Mouse (Mus musculus) liver, embryonic 16.5 days (tissue): ENCODE results near the gene Cerkl. TPM values are rescaled to one million over a fixed set of nuclear protein-coding genes. Genes with fewer than 3 reads are reported as not detected.
A peak's percentile ranks its signal among the peaks of the same experiment; 100 is the strongest.

Experiments
- ATAC-seq: fragments of 200-750 bp; cut with Nextera tagmentation; 2 replicates; pipeline ENCODE4 v1.8.0; 2017; ENCODE audit warnings: low read depth, mild to moderate bottlenecking, moderate number of reproducible peaks, moderate library complexity
- H3K27ac ChIP-seq: fragments of 300-500 bp; sonication (generic); 2 replicates; pipeline ENCODE4 v1.5.1; 2014; ENCODE audit warnings: mild to moderate bottlenecking, low read length
- H3K27me3 ChIP-seq: fragments of 300-500 bp; sonication (generic); 2 replicates; pipeline ENCODE4 v1.6.1; 2014; ENCODE audit warnings: low read depth, low read length, mixed read lengths; ENCODE audit not compliant: control insufficient read depth, insufficient read depth
- H3K36me3 ChIP-seq: fragments of 300-500 bp; sonication (generic); 2 replicates; pipeline ENCODE4 v1.6.1; 2014; ENCODE audit warnings: mild to moderate bottlenecking; ENCODE audit not compliant: control insufficient read depth, insufficient read depth
- H3K4me1 ChIP-seq: fragments of 300-500 bp; sonication (generic); 2 replicates; pipeline ENCODE4 v1.6.1; 2014; ENCODE audit warnings: low read depth, low read length, mixed read lengths; ENCODE audit not compliant: control insufficient read depth
- H3K4me2 ChIP-seq: fragments of 300-500 bp; sonication (generic); 2 replicates; pipeline ENCODE4 v1.6.1; 2014; ENCODE audit warnings: low read depth, low read length, mixed read lengths
- H3K4me3 ChIP-seq: fragments of 300-500 bp; sonication (generic); 2 replicates; pipeline ENCODE4 v1.5.1; 2014; ENCODE audit warnings: low read depth, mild to moderate bottlenecking, low read length
- H3K9ac ChIP-seq: fragments of 300-500 bp; sonication (generic); 2 replicates; pipeline ENCODE4 v1.6.1; 2014; ENCODE audit warnings: low read depth, low read length
- H3K9me3 ChIP-seq: fragments of 300-500 bp; sonication (generic); replicated peaks from 2 replicates; pipeline ENCODE4 v1.6.1; 2016; ENCODE audit warnings: low read length; ENCODE audit not compliant: control insufficient read depth
- WGBS: fragments of 180-500 bp; shearing (Covaris S2); extraction: QIAGEN DNeasy Blood & Tissue Kit; methylation state at CpG from one replicate; pipeline ENCODE4 v1.1.7; 2014; ENCODE audit not compliant: insufficient replicate concordance; 5-methylcytosine and 5-hydroxymethylcytosine counted together
- polyA plus RNA-seq: library from polyadenylated mRNA; unstranded; fragments of >200 nt; fragmentation: Nextera tagmentation; extraction: Ambion mirVana; gene quantifications from 2 replicates; pipeline ENCODE4 v1.2.1, GENCODE M21; 2015

Gene Cerkl
- polyA plus RNA-seq, 1 experiment from 2014 or later, result 5.0 TPM

DNA sequence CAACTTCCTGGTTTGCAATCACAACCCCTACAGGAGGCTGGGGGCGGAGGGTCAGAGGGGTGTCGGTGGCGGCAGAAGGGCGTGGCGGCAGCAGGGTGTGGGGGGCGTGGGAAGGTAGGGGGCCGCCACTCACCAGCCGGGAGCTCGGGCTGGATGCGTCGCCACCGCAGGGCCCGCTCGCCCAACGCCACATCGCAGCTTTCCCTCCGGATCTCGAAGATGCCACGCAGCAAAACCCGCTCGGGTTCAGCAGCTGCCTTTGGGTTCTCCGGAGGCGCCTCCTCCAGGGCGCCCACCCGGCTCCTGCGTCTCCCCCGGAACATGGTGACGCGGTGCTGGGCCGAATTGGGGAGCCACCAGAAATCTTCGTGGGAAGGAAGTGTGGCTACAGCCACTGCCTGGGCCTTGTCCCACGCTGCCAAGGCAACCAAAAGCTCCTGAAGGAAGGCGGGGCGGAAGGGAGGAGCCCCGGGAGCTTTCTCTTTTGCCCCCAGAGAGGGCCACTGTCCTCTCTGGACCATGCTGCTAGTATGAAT lies 27.9 kb downstream of the Cerkl start:
- H3K27ac ChIP-seq, result no peak overlapping the region
- H3K9me3 ChIP-seq, result no peaks in the 10 kb centered on the region
- peak overlapping the region; percentile 59 for H3K4me3 ChIP-seq
- WGBS, result 0% methylated on average over 35 of the region's 35 CpGs
- ATAC-seq, result no peak
- H3K36me3 ChIP-seq, result no peaks in the 10 kb centered on the region
- peaks cover 7% of the 10 kb centered on the region for H3K27me3 ChIP-seq
- peak overlapping the region; percentile 60 for H3K4me2 ChIP-seq
- H3K9ac ChIP-seq, result peak overlapping the region; percentile 20; the same call in 1 of the 2 replicates
- no peaks in the 10 kb centered on the region; the same call in 1 of the 2 replicates for H3K4me1 ChIP-seq

DNA sequence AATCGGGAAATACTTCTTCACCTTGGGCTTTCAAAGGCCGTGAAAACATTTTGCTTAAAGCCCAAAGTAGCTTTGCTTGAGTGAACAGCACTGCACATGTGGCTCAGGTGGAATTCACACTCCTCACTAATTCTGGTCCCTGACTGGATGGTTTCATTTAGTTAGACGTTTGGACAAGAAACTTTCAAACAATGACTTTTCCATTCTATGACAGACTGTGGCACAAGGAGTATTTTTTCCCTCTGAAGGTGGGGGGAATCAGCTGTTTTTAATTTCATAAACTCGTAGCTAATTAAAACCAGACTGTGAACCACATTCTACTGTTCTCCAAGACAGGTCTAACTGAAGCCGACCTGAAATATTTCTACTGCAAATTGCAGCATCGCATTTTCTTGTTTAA lies 28.6 kb downstream of the Cerkl start:
- no peak for ATAC-seq
- 30% methylated on average over 6 of the region's 6 CpGs for WGBS
- H3K4me2 ChIP-seq, result peak overlapping the region; percentile 60; the same call in 1 of the 2 replicates

GRCm38 (mm10) chr2:79421696-79422095 lies 34.9 kb downstream of the Cerkl start:
- 71% methylated on average over 6 of the region's 6 CpGs for WGBS
- no peak overlapping the region for H3K27ac ChIP-seq
- ATAC-seq, result no peak

More for the DNA sequence above, 28.6 kb downstream of the Cerkl start:
- Histone ChIP-seq H3K9me3 (no peaks in the 10 kb centered on the region), H3K4me1 (no peaks in the 10 kb centered on the region; the same call in 1 of the 2 replicates), H3K27ac (no peak overlapping the region), H3K36me3 (no peaks in the 10 kb centered on the region), H3K4me3 (no peak overlapping the region), H3K27me3 (peaks cover 7% of the 10 kb centered on the region), H3K9ac (no peak overlapping the region)

GRCm38 (mm10) chr2:79414505-79414904 lies 42.1 kb downstream of the Cerkl start:
- no peaks in the 10 kb centered on the region for H3K36me3 ChIP-seq
- no peak overlapping the region for H3K9ac ChIP-seq
- no peak overlapping the region for H3K4me2 ChIP-seq
- ATAC-seq, result no peak
- H3K27ac ChIP-seq, result no peak overlapping the region
- no peak overlapping the region for H3K4me3 ChIP-seq
- H3K4me1 ChIP-seq, result no peaks in the 10 kb centered on the region
- 67% methylated on average over 7 of the region's 7 CpGs for WGBS
- no peaks in the 10 kb centered on the region for H3K9me3 ChIP-seq
- H3K27me3 ChIP-seq, result no peaks in the 10 kb centered on the region

More at GRCm38 (mm10) chr2:79421696-79422095, 34.9 kb downstream of the Cerkl start:
- H3K9ac ChIP-seq, result no peak overlapping the region
- no peaks in the 10 kb centered on the region for H3K9me3 ChIP-seq
- no peak overlapping the region for H3K4me3 ChIP-seq
- no peaks in the 10 kb centered on the region for H3K4me1 ChIP-seq
- no peaks in the 10 kb centered on the region for H3K36me3 ChIP-seq
- no peak overlapping the region for H3K4me2 ChIP-seq
- H3K27me3 ChIP-seq, result no peaks in the 10 kb centered on the region

- Histone ChIP-seq H3K4me3 (no peak overlapping the region), H3K9me3 (no peaks in the 10 kb centered on the region), H3K27ac (no peak overlapping the region), H3K9ac (no peak overlapping the region), H3K36me3 (no peaks in the 10 kb centered on the region), H3K27me3 (no peaks in the 10 kb centered on the region), H3K4me2 (no peak overlapping the region), H3K4me1 (no peaks in the 10 kb centered on the region)
- 68% methylated on average over 3 of the region's 3 CpGs for WGBS
- no peak for ATAC-seq
These were observed 45.7 kb downstream of the Cerkl start for GRCm38 (mm10) chr2:79410903-79411255.

GRCm38 (mm10) chr2:79410247-79410902 lies 46.2 kb downstream of the Cerkl start:
- no peak overlapping the region for H3K27ac ChIP-seq
- no peaks in the 10 kb centered on the region for H3K4me1 ChIP-seq
- H3K27me3 ChIP-seq, result no peaks in the 10 kb centered on the region
- H3K36me3 ChIP-seq, result no peaks in the 10 kb centered on the region
- 54% methylated on average over 15 of the region's 15 CpGs for WGBS
- no peak overlapping the region for H3K9ac ChIP-seq
- H3K4me2 ChIP-seq, result no peak overlapping the region
- H3K9me3 ChIP-seq, result no peaks in the 10 kb centered on the region
- no peak for ATAC-seq
- no peak overlapping the region for H3K4me3 ChIP-seq

DNA sequence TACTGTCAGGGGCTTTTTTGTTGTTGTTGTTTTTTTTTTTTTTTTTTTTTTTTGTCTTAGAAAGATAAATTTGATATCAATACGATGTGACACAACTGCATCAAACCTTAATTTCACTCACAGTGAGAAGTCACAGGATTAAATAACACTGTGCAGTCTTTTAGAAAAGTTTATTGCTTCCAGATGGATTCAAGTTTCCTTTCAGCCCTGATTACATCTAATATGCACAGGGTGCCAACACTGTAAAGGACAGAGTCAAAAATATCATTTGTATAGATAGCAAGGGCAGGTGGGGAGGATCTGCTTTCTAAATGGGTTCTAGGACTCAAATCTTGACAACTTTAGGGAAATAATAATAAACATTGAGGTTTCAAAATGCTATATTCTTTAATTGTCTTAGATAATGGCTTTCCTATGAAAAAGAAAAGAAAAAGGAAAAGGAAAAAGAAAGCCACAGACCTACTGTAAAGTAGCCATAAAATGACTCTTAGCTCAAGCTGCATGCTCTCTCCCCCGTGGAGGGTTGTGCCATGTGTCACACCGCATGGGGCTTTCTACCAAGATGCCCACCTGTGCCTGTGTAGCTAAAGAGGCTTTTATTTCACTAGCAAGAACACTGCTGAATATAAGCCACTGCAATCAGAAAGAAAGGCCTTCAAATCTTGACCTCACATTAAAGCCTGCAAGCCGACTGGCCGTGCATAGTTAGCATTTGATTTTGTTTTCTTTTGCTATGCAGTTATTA lies 50.8 kb downstream of the Cerkl start:
- Histone ChIP-seq H3K4me1 (no peaks in the 10 kb centered on the region), H3K4me3 (no peak overlapping the region), H3K4me2 (no peak overlapping the region), H3K9ac (no peak overlapping the region), H3K9me3 (no peaks in the 10 kb centered on the region), H3K27ac (no peak overlapping the region), H3K36me3 (no peaks in the 10 kb centered on the region), H3K27me3 (no peaks in the 10 kb centered on the region)
- ATAC-seq, result no peak
- WGBS, result 64% methylated on average over 5 of the region's 5 CpGs

- Histone ChIP-seq H3K36me3 (no peaks in the 10 kb centered on the region), H3K27me3 (no peaks in the 10 kb centered on the region), H3K4me2 (no peak overlapping the region), H3K9me3 (no peaks in the 10 kb centered on the region), H3K4me1 (no peaks in the 10 kb centered on the region), H3K4me3 (no peak overlapping the region), H3K9ac (no peak overlapping the region), H3K27ac (no peak overlapping the region)
- 54% methylated on average over 4 of the region's 4 CpGs for WGBS
- no peak for ATAC-seq
These were observed 56.5 kb downstream of the Cerkl start for GRCm38 (mm10) chr2:79400045-79400444.
